Comparison of ENCODE assay signal across 8 mouse cellular contexts in genomic region chr13:64128858-64129615, GRCm38 (mm10). TPM values are rescaled to one million over a fixed set of nuclear protein-coding genes. Genes with fewer than 3 reads are reported as not detected.
DNase-seq lines count a peak whose midpoint lies in the region; ATAC-seq and TF ChIP-seq lines count a peak whose summit lies in the region.

Slc35d2 (minus strand) TSS chr13:64129368.

- peaks cover 5% of the 10 kb centered on the region; the same call in 1 of the 2 replicates for H3K4me1 ChIP-seq in heart, embryonic 15.5 days (replicated peaks)
- no peaks in the 10 kb centered on the region for H3K4me1 ChIP-seq in kidney, postnatal 0 days (replicated peaks; ENCODE audit: insufficient read depth, low read length)

- peak within 1 kb of the TSS; percentile 89 for H3K4me2 ChIP-seq in heart, embryonic 15.5 days
- H3K4me2 ChIP-seq in kidney, postnatal 0 days (ENCODE audit: low read length) = peak within 1 kb of the TSS; percentile 71

- in situ Hi-C loops in Patski (cut with MboI; ENCODE audit: low pct_unique_long_range_greater_than_20kb) = no loop called here

- POLR2A ChIA-PET in Patski (lab: Charles Lee) = interaction anchor here (0.6 to 1.7 kb wide), 7 partner anchors 9 to 560 kb away, joined by 3 to 7 read pairs (median 4); no protein-coding TSS in a partner anchor

- TF ChIP-seq CTCF in Patski (IDR thresholded peaks at IDR 0.05) = no peak
- no peak; the same call in 1 of the 2 replicates for TF ChIP-seq CTCF in kidney, postnatal 0 days (IDR thresholded peaks at IDR 0.05; ENCODE audit: low read depth)

- H3K27me3 ChIP-seq in Patski = no peaks in the 10 kb centered on the region
- H3K27me3 ChIP-seq in heart, embryonic 15.5 days = no peaks in the 10 kb centered on the region
- H3K27me3 ChIP-seq in kidney, postnatal 0 days (ENCODE audit: insufficient read depth, low read length) = no peaks in the 10 kb centered on the region

- DNase-seq in B cell, adult 2 months = peak; percentile 73
- DNase-seq in Patski (ENCODE audit: low read depth, low spot score) = no peak
- DNase-seq in kidney, postnatal 0 days (ENCODE audit: low spot score) = peak; percentile 42
- peak; percentile 80 to 81 for DNase-seq in lung, postnatal 4 days
- peak; percentile 24 for DNase-seq in retina, embryonic 14.5 days (ENCODE audit: low spot score)
- peak; percentile 69 to 80 for DNase-seq in urinary bladder, postnatal 36 days (ENCODE audit: low spot score in 2 of 2)

- H3K9ac ChIP-seq in heart, embryonic 15.5 days = peak within 1 kb of the TSS; percentile 77
- H3K9ac ChIP-seq in kidney, postnatal 0 days (ENCODE audit: low read depth, low read length) = peak within 1 kb of the TSS; percentile 67

- peak within 1 kb of the TSS; percentile 74 for H3K4me3 ChIP-seq in heart, embryonic 15.5 days
- H3K4me3 ChIP-seq in kidney, postnatal 0 days (replicated peaks; ENCODE audit: low read depth, low read length) = peak within 1 kb of the TSS; percentile 56

- peaks cover 2% of the 10 kb centered on the region; the same call in 1 of the 2 replicates for H3K36me3 ChIP-seq in heart, embryonic 15.5 days
- H3K36me3 ChIP-seq in kidney, postnatal 0 days (ENCODE audit: insufficient read depth, low read length) = 0 out of 2 replicates have a peak, but pooled peaks cover 1% of the 10 kb centered on the region

- WGBS in heart, embryonic 15.5 days = 6% methylated on average over 44 of the region's 44 CpGs
- WGBS in kidney, postnatal 0 days = 6% methylated on average over 42 of the region's 44 CpGs

- peak; percentile 79 for ATAC-seq in Patski
- peak; percentile 77 for ATAC-seq in erythroblast, adult 5-6 weeks (replicated peaks; ENCODE audit: low FRiP score, poor library complexity, severe bottlenecking)
- peak; percentile 89 for ATAC-seq in heart, embryonic 15.5 days (replicated peaks; ENCODE audit: insufficient number of reproducible peaks, insufficient read depth, low FRiP score, low read depth)
- ATAC-seq in kidney, postnatal 0 days (replicated peaks; ENCODE audit: low FRiP score, low read depth) = peak; percentile 72

- peak within 1 kb of the TSS; percentile 69 for H3K27ac ChIP-seq in heart, embryonic 15.5 days
- H3K27ac ChIP-seq in kidney, postnatal 0 days = peak within 1 kb of the TSS; percentile 84

- H3K9me3 ChIP-seq in heart, embryonic 15.5 days (replicated peaks) = no peaks in the 10 kb centered on the region
- no peaks in the 10 kb centered on the region for H3K9me3 ChIP-seq in kidney, postnatal 0 days (replicated peaks; ENCODE audit: low read length)

- CTCF ChIA-PET in Patski (lab: Charles Lee) = interaction anchor here (1.5 to 2.0 kb wide), 3 partner anchors 11 to 29 kb away, joined by 4 to 5 read pairs (median 5); no protein-coding TSS in a partner anchor

RNA-seq across cellular contexts. Expression of gene Slc35d2, which starts in this region (rescaled TPM):
- polyA plus RNA-seq in Patski (2021) = 12.6 TPM
- 5.0 and 5.2 TPM in 2 replicates for total RNA-seq in erythroblast, adult 5-6 weeks (2015; ENCODE audit: low replicate concordance)
- 1.7 and 4.0 TPM in 2 replicates for total RNA-seq in erythroblast, adult 5-6 weeks (2017; ENCODE audit: low replicate concordance)
- 4.3 and 5.0 TPM in 2 replicates for polyA plus RNA-seq in heart, embryonic 15.5 days (2015; fragmentation: Nextera tagmentation; extraction: Ambion mirVana)
- 8.5 and 9.8 TPM in 2 replicates for polyA plus RNA-seq in kidney, postnatal 0 days (2015; fragmentation: Nextera tagmentation; extraction: Ambion mirVana)
